Mouse (Mus musculus): ENCODE data around the gene Insr. TPM values are rescaled to one million over a fixed set of nuclear protein-coding genes. Genes with fewer than 3 reads are reported as not detected.

The Insr gene
- polyA plus RNA-seq, 1 experiment from 2014 or later = 40.2 TPM

DNA sequence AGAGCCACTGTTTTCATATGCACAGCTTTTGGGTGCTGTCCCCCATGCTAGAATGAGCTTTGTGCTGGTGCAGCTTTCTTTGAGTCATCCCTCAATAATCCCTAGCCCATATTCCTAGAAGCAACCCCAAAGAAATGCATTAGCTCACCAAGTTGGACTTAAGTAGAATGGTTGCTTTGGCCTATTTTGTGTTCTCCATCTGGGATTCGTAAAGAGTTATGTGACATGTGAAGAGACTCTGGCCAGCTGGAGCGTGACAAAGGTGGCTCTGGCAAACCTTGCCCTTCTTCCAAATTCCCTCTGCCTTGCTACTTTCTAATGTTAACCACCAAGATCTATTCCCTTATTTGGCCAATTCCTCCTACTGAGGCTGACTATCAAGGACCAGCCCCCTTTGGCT lies 22.7 kb upstream of the Insr start:
- 73% methylated on average over 2 of the region's 2 CpGs for WGBS
- no peaks in the 10 kb centered on the region for H3K36me3 ChIP-seq
- H3K9me3 ChIP-seq = peaks cover 4% of the 10 kb centered on the region; the same call in 1 of the 2 replicates
- H3K27ac ChIP-seq = no peak overlapping the region
- H3K4me2 ChIP-seq (replicated peaks) = no peak overlapping the region
- no peak for ATAC-seq (ENCODE audit: low FRiP score, low read depth)
- no peak overlapping the region for H3K4me3 ChIP-seq
- H3K27me3 ChIP-seq = no peaks in the 10 kb centered on the region
- no peak overlapping the region for H3K9ac ChIP-seq
- H3K4me1 ChIP-seq = no peaks in the 10 kb centered on the region

DNA sequence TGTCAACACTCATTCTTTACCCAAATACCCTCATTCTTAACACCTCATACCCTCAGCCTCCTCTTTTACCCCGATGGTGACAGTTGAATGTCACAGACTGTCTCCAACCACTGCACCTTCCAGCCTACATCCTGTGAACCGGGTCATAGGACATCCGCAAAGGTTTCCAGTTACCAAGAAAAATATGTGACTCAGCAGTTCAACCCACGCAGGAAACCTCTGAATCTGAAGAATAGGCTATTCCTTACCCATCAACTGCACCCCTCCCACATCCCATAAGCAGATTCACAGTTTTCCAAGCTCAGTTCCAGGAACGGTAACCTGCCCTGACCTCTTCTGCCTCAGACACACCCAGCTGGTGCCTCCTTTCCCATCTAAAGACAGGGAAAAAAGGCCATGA lies 19.9 kb upstream of the Insr start:
- WGBS = 81% methylated on average over 5 of the region's 5 CpGs
- Histone ChIP-seq H3K4me2 (replicated peaks) (no peak overlapping the region), H3K9me3 (no peaks in the 10 kb centered on the region), H3K9ac (no peak overlapping the region), H3K4me3 (no peak overlapping the region), H3K27me3 (no peaks in the 10 kb centered on the region), H3K27ac (no peak overlapping the region), H3K4me1 (no peaks in the 10 kb centered on the region), H3K36me3 (no peaks in the 10 kb centered on the region)
- ATAC-seq (ENCODE audit: low FRiP score, low read depth) = no peak

DNA sequence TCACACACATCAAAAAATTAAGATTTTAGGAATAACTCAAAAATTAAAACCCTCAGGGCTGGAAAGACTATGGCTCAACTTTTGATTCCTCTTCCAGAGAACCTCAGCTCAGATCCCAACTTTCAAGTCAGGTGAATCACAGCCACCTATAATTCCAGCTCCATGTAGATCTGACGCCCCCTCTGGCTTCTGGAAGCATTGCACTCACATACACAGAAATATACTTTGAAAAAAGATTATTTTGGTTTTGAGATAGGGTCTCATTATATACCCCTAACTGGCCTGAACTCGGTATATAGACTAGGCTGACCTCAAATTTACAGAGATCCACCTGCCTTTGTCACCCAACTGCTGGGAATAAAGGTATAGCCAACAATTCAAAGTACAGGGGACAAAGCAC lies 6.4 kb upstream of the Insr start:
- no peak overlapping the region for H3K4me3 ChIP-seq
- no peaks in the 10 kb centered on the region for H3K36me3 ChIP-seq
- ATAC-seq (ENCODE audit: low FRiP score, low read depth) = no peak
- H3K27me3 ChIP-seq = no peaks in the 10 kb centered on the region
- H3K27ac ChIP-seq = no peak overlapping the region
- WGBS = 41% methylated on average over 2 of the region's 2 CpGs
- no peaks in the 10 kb centered on the region for H3K4me1 ChIP-seq
- H3K9me3 ChIP-seq = no peaks in the 10 kb centered on the region
- H3K9ac ChIP-seq = no peak overlapping the region
- no peak overlapping the region for H3K4me2 ChIP-seq (replicated peaks)

DNA sequence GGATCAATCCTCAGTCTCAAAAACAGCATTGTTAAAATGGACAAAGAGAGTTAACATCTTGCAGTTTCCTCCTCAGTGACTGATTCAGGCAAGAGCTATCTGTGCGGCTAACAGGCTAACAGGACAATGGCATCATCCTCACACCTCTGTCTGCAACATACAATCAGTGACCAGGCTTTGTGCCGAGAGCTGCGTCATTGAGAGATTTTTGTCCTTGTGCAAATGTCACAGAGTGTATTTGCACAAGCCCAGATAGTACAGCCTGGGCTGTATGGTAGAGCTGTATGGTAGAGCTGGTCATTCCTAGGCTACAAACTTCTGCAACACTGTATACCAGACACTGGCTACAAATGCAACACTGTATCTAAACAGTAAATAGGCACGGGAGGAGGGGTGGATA lies 5.2 kb upstream of the Insr start:
- WGBS = 79% methylated on average over 4 of the region's 4 CpGs
- ATAC-seq (ENCODE audit: low FRiP score, low read depth) = no peak
- no peaks in the 10 kb centered on the region for H3K27me3 ChIP-seq
- H3K9ac ChIP-seq = no peak overlapping the region
- H3K4me2 ChIP-seq (replicated peaks) = no peak overlapping the region
- H3K27ac ChIP-seq = no peak overlapping the region
- H3K4me3 ChIP-seq = no peak overlapping the region
- no peaks in the 10 kb centered on the region for H3K36me3 ChIP-seq
- H3K4me1 ChIP-seq = no peaks in the 10 kb centered on the region; the same call in 1 of the 2 replicates
- no peaks in the 10 kb centered on the region for H3K9me3 ChIP-seq

DNA sequence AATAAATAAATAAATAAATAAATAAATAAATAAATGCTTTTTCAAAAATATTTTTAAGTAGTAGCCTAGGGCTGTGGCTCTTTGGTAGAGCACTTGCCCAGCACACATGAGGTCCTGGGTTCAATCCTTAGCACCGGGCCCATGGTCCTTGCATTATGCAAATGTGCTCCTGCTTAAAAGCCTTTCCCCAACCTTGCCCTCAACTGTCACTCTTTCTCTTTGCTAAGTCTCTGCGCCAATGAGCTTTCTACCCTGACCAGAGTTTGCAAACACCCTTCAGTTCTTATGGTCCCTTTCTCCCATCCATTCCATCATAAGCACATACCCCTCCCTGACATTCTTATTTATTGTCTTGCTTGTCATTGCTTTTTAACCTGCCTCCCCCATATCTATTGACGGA lies 1.9 kb upstream of the Insr start:
- WGBS = 86% methylated on average over 3 of the region's 3 CpGs
- Histone ChIP-seq H3K4me3 (no peak overlapping the region), H3K9me3 (no peaks in the 10 kb centered on the region), H3K27ac (no peak overlapping the region), H3K4me1 (peaks cover 20% of the 10 kb centered on the region), H3K9ac (no peak overlapping the region), H3K36me3 (no peaks in the 10 kb centered on the region), H3K4me2 (replicated peaks) (no peak overlapping the region), H3K27me3 (no peaks in the 10 kb centered on the region)
- no peak for ATAC-seq (ENCODE audit: low FRiP score, low read depth)

DNA sequence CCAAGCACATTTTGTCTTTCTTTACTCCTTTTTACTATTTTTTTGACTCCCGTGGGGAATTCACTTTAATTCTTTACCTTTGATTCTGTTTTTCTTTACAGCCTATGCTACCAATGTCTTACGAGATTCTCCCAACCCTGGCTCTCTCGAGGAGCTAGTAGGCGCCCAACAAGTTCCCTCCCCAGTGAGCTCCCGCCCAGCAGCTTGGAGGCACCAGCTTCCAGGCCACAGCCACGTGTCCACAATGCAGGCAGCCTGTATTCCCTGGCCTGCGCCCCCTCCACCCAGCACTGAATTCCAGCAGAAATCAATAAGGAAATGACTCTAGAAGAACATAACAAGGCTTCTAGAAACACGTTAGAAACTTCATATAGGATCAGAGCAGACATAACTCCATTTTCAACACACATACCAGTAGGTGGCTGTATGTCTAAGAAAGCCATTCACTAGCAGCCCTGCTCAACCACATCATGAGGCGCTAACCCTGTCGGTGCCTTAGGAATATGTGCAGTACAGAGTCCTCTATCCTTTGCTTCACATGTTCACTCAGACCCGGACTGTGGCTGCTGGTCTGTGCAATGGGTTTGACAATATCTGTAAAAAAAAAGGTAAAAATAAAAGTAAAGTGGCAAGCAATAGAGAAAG lies 971 bp upstream of the Insr start:
- Histone ChIP-seq H3K9ac (no peak overlapping the region), H3K9me3 (no peaks in the 10 kb centered on the region), H3K36me3 (no peaks in the 10 kb centered on the region), H3K4me1 (peaks cover 29% of the 10 kb centered on the region), H3K4me3 (peak overlapping the region; percentile 96), H3K27me3 (no peaks in the 10 kb centered on the region), H3K4me2 (replicated peaks) (peak overlapping the region; percentile 87), H3K27ac (no peak overlapping the region)
- no peak for ATAC-seq (ENCODE audit: low FRiP score, low read depth)
- 32% methylated on average over 11 of the region's 11 CpGs for WGBS

DNA sequence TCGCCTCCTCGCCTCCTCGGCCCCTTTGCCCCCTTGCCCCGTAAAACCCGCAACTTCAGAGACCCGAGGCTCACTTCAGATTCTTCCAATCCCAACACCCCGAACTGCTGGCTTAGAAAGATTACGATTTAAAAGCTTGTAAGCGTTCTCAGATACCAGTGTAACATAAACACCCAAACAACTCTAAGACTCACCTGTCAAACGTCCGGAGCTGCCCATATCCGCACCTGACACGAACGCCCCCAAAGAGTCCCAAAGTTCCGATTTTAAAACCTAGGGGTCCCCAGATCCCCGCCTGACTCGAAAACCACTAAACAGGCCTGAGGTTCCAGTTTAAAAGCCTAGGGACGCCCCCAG lies 282 bp upstream of the Insr start:
- Histone ChIP-seq H3K9me3 (no peaks in the 10 kb centered on the region), H3K4me2 (replicated peaks) (peak overlapping the region; percentile 87), H3K4me1 (peaks cover 36% of the 10 kb centered on the region), H3K36me3 (no peaks in the 10 kb centered on the region), H3K27me3 (no peaks in the 10 kb centered on the region), H3K4me3 (peak overlapping the region; percentile 96), H3K27ac (no peak overlapping the region), H3K9ac (peak overlapping the region; percentile 94)
- peak; percentile 24 for ATAC-seq (ENCODE audit: low FRiP score, low read depth)
- 1% methylated on average over 18 of the region's 18 CpGs for WGBS

DNA sequence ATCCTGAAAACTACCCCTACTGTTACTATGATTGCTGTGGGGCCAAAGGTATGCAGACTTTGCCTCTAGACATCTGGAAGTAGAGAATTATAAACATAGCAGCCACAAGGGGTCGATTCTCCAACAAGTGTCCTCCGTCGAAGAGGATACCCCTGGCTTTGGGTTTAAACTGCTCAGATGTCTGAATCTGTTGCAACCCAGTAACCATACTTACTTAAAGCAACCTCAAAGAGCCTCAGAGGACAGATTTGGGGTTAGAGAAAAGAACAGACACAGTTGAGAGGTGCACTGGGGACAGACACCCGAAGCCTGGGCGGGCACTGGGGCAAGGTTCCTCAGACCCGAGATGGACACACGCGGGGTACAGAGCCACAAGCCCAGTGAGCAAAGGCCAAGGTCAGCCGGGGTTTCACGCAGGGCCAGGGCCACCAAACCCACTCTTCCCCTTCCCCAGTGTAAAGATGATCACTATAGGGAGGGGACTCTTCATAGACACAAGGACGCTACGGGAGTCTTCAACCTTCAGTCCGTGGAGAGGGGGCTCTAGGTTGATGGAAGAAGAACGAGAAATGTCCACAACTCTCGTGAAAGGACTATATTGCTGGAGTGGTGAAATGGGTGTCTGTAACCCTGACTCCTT lies 1.1 kb downstream of the Insr start:
- Histone ChIP-seq H3K27ac (no peak overlapping the region), H3K36me3 (peaks cover 6% of the 10 kb centered on the region; the same call in 1 of the 2 replicates), H3K9me3 (no peaks in the 10 kb centered on the region), H3K27me3 (no peaks in the 10 kb centered on the region), H3K4me3 (peak overlapping the region; percentile 96), H3K9ac (peak overlapping the region; percentile 94), H3K4me1 (peaks cover 38% of the 10 kb centered on the region), H3K4me2 (replicated peaks) (peak overlapping the region; percentile 87)
- WGBS = 37% methylated on average over 15 of the region's 15 CpGs
- ATAC-seq (ENCODE audit: low FRiP score, low read depth) = no peak

DNA sequence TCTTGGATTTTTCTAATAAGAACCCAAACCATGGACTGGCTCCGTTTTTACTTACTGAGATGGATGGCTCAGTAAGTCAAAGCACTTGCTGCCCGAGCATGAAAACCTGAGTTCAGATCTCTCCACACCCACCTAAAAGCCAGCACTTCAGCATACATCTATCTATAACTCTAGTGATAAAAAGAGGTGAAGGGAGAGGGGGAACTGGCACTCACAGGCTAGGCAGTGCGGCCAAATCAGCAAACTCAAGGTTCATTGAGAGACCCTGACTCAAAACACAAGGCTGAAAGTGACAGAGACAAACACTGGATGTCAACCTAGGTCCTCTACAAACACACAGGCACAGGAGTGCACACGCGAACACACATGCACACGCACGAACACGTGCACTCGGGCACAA lies 2.2 kb downstream of the Insr start:
- ATAC-seq (ENCODE audit: low FRiP score, low read depth) = no peak
- 98% methylated on average over 9 of the region's 9 CpGs for WGBS
- H3K27me3 ChIP-seq = no peaks in the 10 kb centered on the region
- H3K9me3 ChIP-seq = no peaks in the 10 kb centered on the region
- peak overlapping the region; percentile 87; the same call in 1 of the 2 replicates for H3K4me2 ChIP-seq (replicated peaks)
- peaks cover 38% of the 10 kb centered on the region for H3K4me1 ChIP-seq
- H3K9ac ChIP-seq = no peak overlapping the region
- 0 out of 2 replicates have a peak overlapping the region, but pooled peaks have one; percentile 96 for H3K4me3 ChIP-seq
- H3K36me3 ChIP-seq = peaks cover 6% of the 10 kb centered on the region; the same call in 1 of the 2 replicates
- no peak overlapping the region for H3K27ac ChIP-seq

DNA sequence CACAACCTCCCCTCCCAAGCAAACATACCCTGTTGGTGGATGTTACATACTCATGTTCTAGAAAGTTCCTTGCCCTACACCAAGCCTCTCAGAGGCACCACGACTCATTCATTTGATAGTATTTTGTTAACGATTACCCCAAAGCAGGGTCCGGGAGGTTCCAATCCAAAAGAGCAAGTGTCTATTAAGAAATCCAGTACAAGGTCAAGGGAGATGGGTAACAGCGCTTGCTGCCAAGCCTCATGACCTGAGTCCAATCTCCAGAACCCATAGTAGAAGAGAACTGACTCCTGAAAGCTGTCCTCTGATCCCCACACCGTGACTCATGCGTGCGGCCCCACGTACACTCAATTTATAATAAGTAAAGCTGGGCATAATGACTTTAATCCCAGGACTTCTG lies 3.4 kb downstream of the Insr start:
- no peak overlapping the region for H3K27ac ChIP-seq
- H3K9me3 ChIP-seq = no peaks in the 10 kb centered on the region
- H3K4me1 ChIP-seq = peaks cover 38% of the 10 kb centered on the region
- H3K4me2 ChIP-seq (replicated peaks) = no peak overlapping the region
- 92% methylated on average over 8 of the region's 8 CpGs for WGBS
- H3K27me3 ChIP-seq = no peaks in the 10 kb centered on the region
- no peak for ATAC-seq (ENCODE audit: low FRiP score, low read depth)
- H3K4me3 ChIP-seq = no peak overlapping the region
- H3K9ac ChIP-seq = no peak overlapping the region
- H3K36me3 ChIP-seq = peaks cover 6% of the 10 kb centered on the region; the same call in 1 of the 2 replicates

DNA sequence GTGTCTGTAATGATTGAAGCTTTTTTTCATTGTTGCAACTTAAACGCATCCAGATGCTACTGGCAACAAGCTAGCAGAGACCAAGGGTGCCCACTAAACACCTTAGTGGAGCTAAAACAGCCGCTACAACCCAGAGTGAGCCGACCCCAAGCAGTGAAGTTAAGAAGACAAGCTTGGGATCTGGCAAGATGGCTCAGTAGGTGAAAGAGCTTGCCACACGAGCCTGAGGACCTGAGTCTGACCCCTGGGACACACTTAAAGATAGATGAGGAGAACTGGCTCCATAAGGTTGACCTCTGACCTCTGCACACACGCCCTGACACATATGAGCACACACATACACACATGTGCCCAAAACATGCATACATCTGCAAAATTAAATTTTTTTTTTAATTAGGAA lies 4.2 kb downstream of the Insr start:
- Histone ChIP-seq H3K4me3 (no peak overlapping the region), H3K36me3 (peaks cover 6% of the 10 kb centered on the region; the same call in 1 of the 2 replicates), H3K4me1 (peaks cover 38% of the 10 kb centered on the region), H3K27ac (no peak overlapping the region), H3K9me3 (no peaks in the 10 kb centered on the region), H3K9ac (no peak overlapping the region), H3K27me3 (no peaks in the 10 kb centered on the region), H3K4me2 (replicated peaks) (no peak overlapping the region)
- ATAC-seq (ENCODE audit: low FRiP score, low read depth) = no peak
- WGBS = 38% methylated on average over 5 of the region's 5 CpGs

DNA sequence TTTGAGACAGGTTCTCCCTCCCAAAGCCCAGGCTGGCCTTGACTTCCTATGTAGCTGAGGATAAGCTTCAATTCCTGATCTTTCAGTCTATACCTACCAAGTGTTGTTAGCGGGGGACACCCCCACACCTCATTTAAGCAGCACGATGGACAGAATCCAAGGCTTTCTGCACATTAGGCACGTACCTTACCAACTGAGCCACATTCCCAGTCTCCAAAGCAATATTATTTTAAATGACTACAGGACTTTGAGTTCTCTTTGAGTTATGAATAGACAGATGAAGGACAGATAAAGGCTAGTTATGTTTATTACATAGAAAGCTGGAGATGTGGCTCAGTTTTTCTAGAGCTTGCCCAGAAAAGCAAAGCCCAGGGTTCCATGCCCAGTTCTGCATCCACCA lies 5.6 kb downstream of the Insr start:
- no peak overlapping the region for H3K4me2 ChIP-seq (replicated peaks)

DNA sequence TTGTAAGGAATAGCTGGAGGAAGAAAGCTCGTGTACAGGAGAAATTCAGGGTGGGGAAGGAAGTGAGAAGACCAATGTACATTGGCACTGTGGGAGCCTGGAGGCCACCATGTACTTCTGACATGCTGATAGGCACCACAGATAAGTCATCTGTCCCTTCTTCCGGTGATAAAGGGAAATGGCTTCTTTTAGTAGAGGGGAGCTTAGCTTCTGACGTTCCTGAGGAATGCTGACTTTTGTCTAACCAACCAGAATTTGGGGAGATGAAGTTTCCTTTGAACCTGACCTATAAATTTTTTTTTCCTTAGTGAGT lies 12.0 kb downstream of the Insr start:
- Histone ChIP-seq H3K9me3 (no peaks in the 10 kb centered on the region), H3K4me3 (no peak overlapping the region), H3K4me1 (0 out of 2 replicates have a peak, but pooled peaks cover 7% of the 10 kb centered on the region), H3K27me3 (no peaks in the 10 kb centered on the region), H3K9ac (no peak overlapping the region), H3K4me2 (replicated peaks) (no peak overlapping the region), H3K27ac (no peak overlapping the region), H3K36me3 (peaks cover 9% of the 10 kb centered on the region)
- no peak for ATAC-seq (ENCODE audit: low FRiP score, low read depth)
- 86% methylated on average over 3 of the region's 3 CpGs for WGBS

More for the DNA sequence above, 5.6 kb downstream of the Insr start:
- Histone ChIP-seq H3K36me3 (peaks cover 6% of the 10 kb centered on the region; the same call in 1 of the 2 replicates), H3K9ac (no peak overlapping the region), H3K4me1 (peaks cover 38% of the 10 kb centered on the region), H3K9me3 (no peaks in the 10 kb centered on the region), H3K27ac (no peak overlapping the region), H3K4me3 (no peak overlapping the region), H3K27me3 (no peaks in the 10 kb centered on the region)
- 79% methylated on average over 3 of the region's 3 CpGs for WGBS
- ATAC-seq (ENCODE audit: low FRiP score, low read depth) = no peak

Measured in limb, embryonic 13.5 days (tissue).